Mouse (Mus musculus) 3T3-L1 (cell line): ENCODE measurements around the gene Nos1ap.

Source experiments
- DNase-seq: peaks from one replicate; pipeline ENCODE4 v3.0.0-alpha.2; 2015; ENCODE audit warnings: low read depth, low spot score

The Nos1ap gene

GRCm38 (mm10) chr1:170502491-170503276 is 87.0 kb downstream of the Nos1ap start:
- no peak for DNase-seq

GRCm38 (mm10) chr1:170501970-170502369 is 87.7 kb downstream of the Nos1ap start:
- no peak for DNase-seq

- DNase-seq, result no peak
These were observed 88.1 kb downstream of the Nos1ap start for GRCm38 (mm10) chr1:170501556-170501955.

DNA sequence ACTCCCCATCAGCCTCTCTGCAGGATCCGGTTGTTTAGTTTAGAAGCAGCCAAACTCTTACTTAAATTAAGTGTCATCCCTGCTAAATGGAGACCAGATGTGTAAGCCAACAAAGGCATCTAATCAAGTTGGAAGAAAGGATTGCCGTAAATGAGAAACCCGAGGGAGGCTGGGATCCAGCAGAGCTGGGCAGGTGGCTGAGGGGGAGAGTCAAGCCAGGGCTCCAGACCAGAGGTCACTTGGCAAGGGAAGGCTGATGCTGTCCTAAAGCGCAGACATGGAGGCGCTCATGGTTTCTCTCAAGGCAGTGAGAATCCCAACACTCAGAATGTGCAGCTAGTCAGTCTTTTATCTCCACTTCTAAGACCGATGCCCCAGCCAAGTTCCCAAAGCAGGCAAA is 89.8 kb downstream of the Nos1ap start:
- no peak for DNase-seq

GRCm38 (mm10) chr1:170499466-170499865 is 90.2 kb downstream of the Nos1ap start:
- no peak for DNase-seq

GRCm38 (mm10) chr1:170498645-170499044 is 91.0 kb downstream of the Nos1ap start:
- no peak for DNase-seq

- no peak for DNase-seq
These were observed 93.4 kb downstream of the Nos1ap start for GRCm38 (mm10) chr1:170496221-170496620.

DNA sequence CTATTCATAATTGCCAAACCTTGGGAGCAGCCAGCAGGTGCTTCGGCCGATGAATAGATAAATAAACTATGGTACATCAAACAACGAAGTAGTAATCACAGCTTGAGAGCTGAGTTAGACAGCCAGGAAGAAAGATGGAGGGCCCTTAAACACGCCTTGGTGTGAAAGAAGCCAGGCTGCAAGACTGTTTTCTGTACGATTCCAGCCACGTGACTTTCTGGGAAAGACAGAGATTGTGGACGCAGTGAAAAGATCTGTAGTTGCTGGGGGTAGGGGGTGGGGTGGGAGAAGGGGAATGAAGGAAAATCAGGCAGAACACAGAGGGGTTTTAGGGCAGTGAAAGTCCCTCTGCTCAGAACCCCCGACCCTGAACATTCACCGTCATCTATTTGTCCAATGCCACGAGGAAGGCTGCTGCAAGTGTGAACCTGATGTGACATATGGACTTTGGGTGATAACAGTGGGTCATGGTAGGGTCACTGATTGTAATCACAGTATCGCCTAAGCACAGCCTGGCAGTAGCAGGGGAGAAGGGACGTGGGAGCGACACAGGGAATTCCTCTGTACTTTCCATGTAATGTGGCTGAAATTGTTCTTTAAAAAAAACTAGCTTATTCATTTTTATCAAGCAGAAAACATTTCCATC is 94.0 kb downstream of the Nos1ap start:
- DNase-seq, result no peak

GRCm38 (mm10) chr1:170492527-170492926 is 97.1 kb downstream of the Nos1ap start:
- no peak for DNase-seq

- DNase-seq, result no peak
These were observed 97.6 kb downstream of the Nos1ap start for GRCm38 (mm10) chr1:170492027-170492426.

GRCm38 (mm10) chr1:170489936-170490335 is 99.7 kb downstream of the Nos1ap start:
- DNase-seq, result no peak

DNA sequence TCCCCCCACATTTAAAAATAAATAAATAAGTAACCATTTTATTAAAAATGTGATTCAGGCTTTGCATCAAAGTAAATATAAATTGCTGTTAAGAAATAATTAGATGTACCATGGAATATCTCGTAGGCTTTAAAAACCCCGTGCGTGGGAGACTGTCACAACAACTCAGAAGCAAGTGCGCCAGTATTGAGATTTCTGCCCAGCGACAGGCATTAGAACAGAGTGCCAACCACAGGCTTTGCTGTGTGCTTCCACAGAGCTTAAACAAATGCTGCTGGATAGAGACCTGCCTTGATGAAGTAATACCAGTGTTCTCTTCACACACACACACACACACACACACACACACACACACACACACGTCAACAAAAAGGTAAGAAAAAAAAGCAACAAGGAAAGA is 100.2 kb downstream of the Nos1ap start:
- no peak for DNase-seq

DNA sequence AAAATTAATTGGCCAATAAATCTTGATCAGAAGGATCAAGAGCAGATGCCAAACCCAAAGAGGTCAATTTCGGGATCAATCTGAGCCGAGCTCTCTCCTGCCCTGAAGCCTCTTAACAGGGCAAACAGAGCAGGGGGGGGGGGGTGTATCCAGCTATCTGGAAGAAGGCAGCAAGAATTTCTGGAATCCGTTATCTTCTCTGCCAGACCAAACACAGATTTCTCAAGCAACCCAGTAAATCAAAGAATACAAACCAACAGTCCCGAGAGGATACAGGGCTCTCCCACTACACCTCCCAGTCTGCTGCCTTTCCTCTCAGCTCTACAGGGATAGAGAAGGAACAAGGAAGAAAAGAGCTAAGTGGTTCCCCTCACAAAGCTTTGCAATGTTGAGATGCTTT is 104.5 kb downstream of the Nos1ap start:
- DNase-seq, result no peak

DNA sequence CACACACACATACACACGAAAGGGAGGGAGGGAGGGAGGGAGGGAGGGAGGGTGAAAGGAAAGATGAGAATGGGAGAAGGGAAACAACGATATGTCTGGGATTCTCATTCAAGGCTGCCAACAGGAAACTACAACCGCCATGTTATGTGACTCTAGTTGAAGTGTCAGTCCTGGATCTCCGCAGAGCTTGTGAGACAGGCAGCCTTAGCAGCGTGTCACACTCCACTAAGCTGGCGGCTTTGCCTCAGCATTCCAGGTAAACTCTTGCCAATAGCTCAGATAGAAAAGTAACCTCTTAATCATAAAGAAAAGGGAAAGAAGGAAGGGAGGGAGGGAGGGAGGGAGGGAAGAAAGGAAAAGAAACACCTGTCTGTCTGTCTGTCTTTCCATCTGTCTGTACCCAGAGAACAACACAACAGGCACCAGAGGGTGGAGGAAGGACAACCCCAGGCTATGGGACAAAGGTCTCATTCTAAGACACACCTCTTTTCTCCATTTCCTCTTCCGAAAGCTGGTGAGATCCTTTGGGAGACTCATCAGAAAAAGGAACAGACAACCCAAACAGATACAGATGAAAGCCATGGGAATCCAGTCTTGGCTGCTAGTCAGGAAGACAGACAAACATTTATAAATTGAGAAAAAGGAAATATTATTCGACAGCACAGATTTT is 107.3 kb downstream of the Nos1ap start:
- no peak for DNase-seq

DNA sequence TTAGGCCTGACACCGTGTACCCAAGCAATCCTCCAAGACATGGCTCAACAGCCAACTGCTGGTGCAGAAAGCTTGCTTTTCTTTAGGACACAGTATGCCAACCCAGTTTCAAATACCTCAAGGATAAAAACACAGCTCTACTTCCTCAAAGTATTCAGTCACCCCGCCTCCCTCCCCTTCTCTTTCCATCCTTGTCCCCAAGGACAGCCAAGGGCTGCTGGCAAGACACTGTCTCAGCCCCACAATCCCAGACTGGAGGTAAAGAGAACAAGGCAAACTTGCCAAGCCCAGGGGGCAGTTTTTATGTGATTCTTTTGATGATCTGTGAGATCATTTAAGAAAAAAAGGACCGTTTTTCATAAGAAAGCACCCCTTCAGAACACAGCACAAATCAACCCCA is 108.6 kb downstream of the Nos1ap start:
- no peak for DNase-seq

DNA sequence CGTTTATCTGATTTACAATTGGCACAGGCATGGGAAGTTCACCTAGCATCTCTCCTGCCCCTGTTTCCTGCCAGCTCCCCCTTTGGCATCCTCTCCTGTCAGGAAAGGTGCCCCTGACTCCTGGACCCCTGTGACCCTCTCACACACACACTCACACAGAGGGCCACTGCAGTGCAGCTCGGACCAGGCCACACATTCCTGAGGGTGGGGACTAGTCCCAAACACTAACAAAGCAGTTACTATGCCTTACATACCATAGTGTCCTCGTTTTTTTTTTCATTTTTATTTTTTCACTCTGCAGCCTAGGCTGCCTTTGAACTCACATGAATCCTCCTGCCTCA is 110.2 kb downstream of the Nos1ap start:
- DNase-seq, result no peak

DNA sequence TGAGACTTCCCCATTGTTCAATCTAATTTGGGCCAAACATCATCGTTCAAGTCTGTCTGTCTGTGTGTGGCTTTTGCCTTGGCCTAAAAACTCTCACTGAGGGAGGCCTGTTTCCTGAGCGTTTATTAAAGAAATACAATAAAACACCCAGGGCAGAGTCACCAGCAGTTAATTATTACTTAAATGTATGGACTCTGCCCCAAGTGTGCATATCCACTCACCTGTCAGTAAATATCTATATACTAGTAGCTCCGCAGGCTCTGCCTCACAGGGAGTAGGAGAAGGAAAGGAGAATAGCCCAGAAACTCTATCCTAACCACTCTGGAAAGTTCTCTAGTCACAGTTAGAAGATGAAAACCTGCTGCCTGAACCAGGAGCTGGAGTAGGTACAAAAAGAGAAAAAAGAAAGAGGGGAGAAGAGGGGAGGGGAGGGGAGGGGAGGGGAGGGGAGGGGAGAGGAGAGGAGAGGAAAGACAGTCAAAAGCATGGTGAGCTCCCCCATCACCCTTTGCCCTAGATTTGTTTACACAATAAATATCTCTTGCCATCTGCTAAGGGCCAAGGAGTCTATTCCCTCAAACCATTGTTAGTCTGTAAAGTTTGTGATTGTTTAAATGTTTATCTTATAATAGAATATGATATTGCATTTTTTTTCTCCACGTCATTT is 110.7 kb downstream of the Nos1ap start:
- no peak for DNase-seq

DNA sequence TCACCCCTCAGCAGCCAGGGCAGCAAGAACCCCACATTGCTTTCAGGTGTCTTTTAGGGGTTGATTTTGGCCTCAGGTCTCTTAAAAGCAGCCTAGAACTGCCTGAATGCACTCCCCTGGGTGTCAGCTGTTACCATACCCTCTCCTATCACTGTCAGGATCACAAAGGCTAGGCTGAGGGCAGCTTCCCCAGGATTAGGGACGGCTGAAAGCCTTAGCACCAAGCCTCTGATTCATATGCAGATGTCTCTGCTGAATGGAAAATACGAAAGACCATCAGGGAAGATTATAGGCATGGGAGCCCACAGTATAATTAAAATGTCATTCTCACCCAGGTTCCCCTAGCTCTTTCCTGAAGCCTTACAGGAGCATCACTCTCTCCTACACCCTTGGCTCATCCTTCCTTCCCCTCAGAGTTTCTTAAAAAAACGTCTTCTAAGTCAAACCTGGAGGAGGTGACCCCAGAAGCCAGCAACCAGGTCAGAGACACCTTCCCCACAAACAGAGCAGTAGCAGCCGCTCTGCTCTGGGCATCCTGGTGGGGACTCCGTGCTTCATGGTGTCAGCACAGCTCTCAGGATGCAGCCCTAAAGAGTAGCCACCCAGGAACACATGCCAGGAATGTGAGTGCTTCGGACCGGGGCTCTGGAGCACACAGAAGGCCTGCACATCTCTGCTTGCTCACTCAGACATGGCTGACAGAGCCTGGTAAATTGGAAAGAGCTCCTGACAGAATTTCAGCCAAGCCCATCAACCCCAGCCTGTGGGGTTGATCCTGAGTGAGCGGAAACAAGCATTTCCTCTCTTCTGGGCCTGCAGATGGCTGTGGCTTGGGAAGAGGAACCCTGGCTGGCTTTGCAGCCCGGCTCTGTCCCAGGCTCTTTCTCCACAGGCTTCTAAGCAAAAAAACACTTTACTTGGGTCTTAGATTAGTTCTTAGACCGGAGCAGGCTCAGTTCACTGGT is 111.7 kb downstream of the Nos1ap start:
- no peak for DNase-seq

GRCm38 (mm10) chr1:170473460-170473859 is 116.2 kb downstream of the Nos1ap start:
- no peak for DNase-seq

GRCm38 (mm10) chr1:170472861-170473260 is 116.8 kb downstream of the Nos1ap start:
- no peak for DNase-seq
